Mouse (Mus musculus): ENCODE measurements around the gene Pdzrn3.

The Pdzrn3 gene

DNA sequence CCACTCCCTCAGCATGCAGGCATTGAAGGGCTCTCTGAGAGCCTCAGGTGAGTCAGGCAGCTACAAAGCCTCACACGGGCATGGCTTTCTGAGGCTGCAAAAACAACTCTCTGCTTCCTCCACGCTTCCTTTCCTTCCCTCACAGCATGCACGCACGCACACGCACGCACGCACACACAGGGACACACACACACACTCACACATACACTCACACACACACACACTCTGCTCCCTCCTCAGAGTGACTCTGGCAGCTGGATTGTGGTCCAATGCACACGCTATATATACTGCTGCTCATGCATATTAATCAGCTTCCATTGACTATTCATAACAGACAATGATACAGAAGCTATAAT is 178.8 kb downstream of the Pdzrn3 start:
- no peak for DNase-seq (ENCODE audit: low read depth, low spot score)

GRCm38 (mm10) chr6:101198284-101198942 is 179.3 kb downstream of the Pdzrn3 start:
- DNase-seq (ENCODE audit: low read depth, low spot score) = no peak

DNA sequence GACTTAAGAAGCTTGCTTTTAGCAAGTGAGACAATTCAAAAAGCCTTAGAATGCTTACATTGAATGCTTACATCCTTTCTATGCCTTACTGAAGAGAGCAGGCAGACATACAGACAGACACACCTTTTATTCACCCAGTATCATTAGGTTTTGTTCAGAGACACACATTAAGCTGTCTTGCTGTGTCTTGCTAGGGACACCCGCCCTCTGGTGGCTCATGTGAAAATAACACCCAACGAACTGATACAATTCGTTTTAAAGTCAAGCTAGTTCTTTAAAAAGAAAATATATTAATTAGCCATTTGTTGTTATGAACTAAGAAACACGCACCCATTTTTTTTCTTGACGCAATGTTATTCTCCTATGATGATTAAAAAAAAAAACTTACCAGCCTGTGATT is 180.1 kb downstream of the Pdzrn3 start:
- peak; percentile 81 for DNase-seq (ENCODE audit: low read depth, low spot score)

- no peak for DNase-seq (ENCODE audit: low read depth, low spot score)
These were observed 181.8 kb downstream of the Pdzrn3 start for GRCm38 (mm10) chr6:101195891-101196290.

DNA sequence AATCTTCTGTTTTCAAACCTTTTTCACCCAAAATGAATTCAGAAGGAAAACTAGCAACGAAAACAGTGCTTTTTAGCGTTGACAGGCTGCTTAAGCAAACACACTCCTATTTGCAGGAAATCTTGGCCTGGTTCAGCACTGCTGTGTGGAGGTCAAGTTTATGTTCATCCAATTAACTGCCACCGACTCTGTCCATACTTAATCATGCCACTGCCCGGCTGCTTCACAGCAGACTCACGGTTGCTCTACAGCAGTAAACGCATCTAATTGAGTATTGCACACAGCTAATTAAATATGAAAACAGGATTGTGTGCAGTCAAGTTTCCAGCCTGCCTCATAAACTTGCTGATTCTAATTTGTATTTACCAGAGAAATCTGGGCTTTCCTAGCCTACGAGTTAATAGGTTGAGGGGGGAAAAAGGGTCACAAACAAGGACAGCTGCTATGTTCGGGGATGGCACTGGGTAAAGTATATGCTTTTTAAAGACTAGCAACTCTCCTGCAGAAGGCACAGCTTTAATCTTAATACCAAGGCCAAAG is 183.2 kb downstream of the Pdzrn3 start:
- no peak for DNase-seq (ENCODE audit: low read depth, low spot score)

DNA sequence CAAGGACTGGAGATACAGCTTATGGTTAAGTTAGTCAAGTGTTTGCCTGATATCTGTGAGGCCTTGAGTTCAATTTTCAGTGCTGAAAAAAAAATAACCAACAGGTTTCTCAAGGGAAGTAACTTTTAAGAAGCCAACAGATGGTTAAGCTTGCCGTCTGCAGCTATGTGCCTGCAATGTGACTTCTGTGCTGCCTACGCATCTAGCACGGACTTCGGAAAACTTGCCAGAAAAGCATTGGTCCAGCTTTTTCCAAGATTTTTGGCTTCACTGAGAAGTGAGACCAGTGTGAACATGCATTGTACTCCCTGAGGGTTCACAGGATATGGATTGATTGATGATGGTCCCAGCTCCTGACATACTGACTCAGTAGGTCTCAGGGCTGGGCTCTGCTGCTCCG is 186.1 kb downstream of the Pdzrn3 start:
- no peak for DNase-seq (ENCODE audit: low read depth, low spot score)

DNA sequence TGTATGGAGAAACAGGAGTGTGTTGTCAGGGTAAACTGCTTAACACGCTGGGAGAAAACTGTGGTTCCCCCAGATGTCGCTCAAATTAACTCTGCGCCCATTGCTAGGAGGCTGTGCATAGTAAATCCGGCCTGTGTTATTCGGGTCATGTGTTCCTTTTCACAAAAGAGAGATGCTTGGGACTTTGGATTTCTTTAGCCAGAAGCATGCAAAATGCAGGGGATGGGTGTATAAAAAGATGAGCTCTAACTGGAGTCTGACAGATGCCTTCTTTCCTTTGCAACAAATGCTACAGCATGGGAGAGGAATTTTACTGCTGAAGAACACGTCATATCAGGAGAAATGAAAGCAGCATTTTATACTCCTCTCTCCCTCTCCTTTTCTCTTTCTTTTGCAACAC is 190.4 kb downstream of the Pdzrn3 start:
- no peak for DNase-seq (ENCODE audit: low read depth, low spot score)

GRCm38 (mm10) chr6:101186887-101187286 is 190.8 kb downstream of the Pdzrn3 start:
- no peak for DNase-seq (ENCODE audit: low read depth, low spot score)

DNA sequence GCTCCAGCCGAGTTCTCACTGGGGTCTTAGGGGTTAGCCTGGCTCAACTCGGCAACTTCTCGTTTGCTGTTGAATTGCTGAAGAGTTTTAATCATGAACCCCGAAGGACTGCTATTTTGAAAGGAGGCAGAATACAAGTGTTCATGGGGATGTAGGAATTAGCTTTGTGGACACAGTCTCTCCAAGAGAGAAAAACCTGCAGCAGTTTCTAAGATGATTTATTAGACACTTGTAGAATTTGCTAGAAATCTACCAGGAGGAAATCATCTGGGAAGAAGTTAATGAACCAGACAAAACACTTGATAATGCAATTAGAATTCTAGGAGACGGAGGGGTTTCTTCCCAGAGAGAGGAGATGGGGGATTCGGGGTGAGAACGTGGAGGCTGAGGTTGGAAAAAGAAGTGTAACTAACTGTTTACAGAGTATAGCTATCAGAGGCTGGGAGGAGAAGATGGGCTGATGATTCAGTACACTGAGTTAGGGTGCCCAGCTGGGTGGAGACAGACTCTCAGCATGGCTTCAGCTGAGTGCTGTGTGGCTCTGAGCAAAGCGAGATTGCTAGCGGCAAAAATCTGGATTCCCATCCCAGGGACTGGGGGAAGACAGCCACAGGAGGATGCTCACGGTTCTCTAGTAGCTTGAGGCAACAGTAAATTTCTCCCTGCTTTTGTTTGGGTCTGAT is 193.5 kb downstream of the Pdzrn3 start:
- DNase-seq (ENCODE audit: low read depth, low spot score) = no peak

GRCm38 (mm10) chr6:101170699-101171098 is 207.0 kb downstream of the Pdzrn3 start:
- DNase-seq (ENCODE audit: low read depth, low spot score) = no peak

DNA sequence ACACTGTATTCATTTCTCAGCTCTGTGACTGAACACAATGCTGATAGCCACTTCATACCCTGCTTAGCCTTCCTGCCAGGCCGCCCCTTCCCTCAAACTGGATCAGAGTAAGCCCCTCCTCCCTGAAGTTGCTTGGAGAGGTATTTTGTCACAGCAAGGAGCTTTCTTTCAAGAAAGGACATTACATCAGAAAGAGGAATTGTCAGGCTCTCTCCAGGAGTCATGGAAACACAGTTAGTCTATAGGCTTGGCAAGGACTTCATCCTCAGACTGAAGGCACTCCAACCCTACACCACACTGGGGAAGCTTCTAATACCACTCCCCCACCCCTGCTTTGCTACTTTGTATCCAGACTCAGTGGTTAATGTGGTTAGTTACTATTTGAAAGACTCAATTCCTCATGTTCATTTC is 224.2 kb downstream of the Pdzrn3 start:
- no peak for DNase-seq (ENCODE audit: low read depth, low spot score)

DNA sequence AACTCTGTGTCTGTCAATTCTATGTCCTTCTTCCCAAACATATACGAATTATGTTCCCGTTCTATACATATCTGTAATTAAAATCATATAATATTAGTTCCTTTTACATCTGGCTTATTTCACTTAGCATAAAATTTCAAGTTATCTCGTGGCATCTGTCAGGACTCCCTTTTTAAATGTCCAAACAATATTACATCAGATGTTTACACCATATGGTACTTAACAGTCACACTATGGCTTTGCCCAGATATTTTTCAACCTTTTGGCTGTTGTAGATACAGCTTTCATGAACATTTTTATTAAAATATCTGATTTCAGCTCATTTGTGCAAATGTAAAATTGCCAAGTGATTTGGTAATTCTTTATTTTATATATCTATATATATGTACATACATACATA is 242.3 kb downstream of the Pdzrn3 start:
- no peak for DNase-seq (ENCODE audit: low read depth, low spot score)

- no peak for DNase-seq (ENCODE audit: low read depth, low spot score)
These were observed 252.3 kb downstream of the Pdzrn3 start for GRCm38 (mm10) chr6:101125396-101125795.

- DNase-seq (ENCODE audit: low read depth, low spot score) = no peak
These were observed 268.7 kb downstream of the Pdzrn3 start for GRCm38 (mm10) chr6:101108951-101109350.

- no peak for DNase-seq (ENCODE audit: low read depth, low spot score)
These were observed 274.2 kb downstream of the Pdzrn3 start for GRCm38 (mm10) chr6:101103506-101103905.

DNA sequence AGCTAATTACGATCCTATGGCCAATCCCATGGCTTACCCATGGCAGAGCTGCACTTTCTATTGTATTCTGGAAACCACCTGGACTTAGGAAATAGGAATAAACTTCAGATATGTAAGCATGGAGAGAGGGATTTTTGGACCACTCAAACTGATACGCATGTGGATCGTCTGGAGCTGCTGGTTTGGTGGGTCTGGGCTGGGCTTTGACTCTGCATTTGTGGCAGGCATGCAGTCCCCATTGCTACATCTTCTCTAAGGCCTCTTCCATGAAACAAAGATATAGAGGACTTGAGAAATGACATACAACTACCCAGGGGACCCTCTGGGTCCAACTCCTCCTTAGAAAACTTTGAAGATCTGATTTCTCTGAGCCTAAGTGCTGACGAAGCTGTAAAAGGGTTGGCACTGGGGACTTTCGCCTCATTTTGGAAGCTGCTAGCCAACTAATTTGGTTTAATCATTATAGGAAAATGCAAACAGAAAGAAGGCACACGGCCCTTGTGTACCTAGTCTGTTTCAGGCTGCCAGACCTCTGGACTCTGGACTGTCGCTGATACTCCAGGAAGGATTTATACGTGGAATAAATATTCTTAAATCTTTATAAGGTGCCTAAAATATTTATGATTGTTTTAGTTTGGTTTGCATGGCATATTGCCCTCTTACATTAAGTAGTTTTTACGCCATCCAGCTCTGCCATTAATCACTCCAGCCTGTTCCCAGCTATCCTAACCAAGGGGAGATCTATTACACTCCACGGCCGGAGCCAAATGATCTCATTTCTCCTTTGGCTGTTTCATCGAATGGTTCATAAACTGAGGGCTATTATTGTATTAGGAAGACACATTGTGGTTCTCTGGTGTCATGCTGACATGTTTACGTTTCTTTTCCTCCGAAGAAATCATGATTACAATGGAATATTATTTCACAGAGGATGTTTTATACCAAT is 275.7 kb downstream of the Pdzrn3 start:
- no peak for DNase-seq (ENCODE audit: low read depth, low spot score)

All from 3T3-L1 (cell line).